Mouse (Mus musculus): ENCODE measurements around the gene Trak1.

The Trak1 gene

GRCm38 (mm10) chr9:121346635-121347034 lies 49.3 kb downstream of the Trak1 start:
- in situ Hi-C loops (cut with MboI, MseI): no loop called here

GRCm38 (mm10) chr9:121347981-121348380 lies 50.7 kb downstream of the Trak1 start:
- in situ Hi-C loops (cut with MboI, MseI): no loop called here

- in situ Hi-C loops (cut with MboI, MseI): no loop called here
Observed at GRCm38 (mm10) chr9:121348476-121348875, 51.2 kb downstream of the Trak1 start.

- in situ Hi-C loops (cut with MboI, MseI): no loop called here
Observed at GRCm38 (mm10) chr9:121349111-121349510, 51.8 kb downstream of the Trak1 start.

- in situ Hi-C loops (cut with MboI, MseI): no loop called here
Observed at GRCm38 (mm10) chr9:121350601-121351000, 53.3 kb downstream of the Trak1 start.

- in situ Hi-C loops (cut with MboI, MseI): no loop called here
Observed at GRCm38 (mm10) chr9:121351388-121352078, 54.2 kb downstream of the Trak1 start.

- in situ Hi-C loops (cut with MboI, MseI): no loop called here
Observed at GRCm38 (mm10) chr9:121352131-121352606, 54.9 kb downstream of the Trak1 start.

- in situ Hi-C loops (cut with MboI, MseI): no loop called here
Observed at GRCm38 (mm10) chr9:121352726-121353125, 55.4 kb downstream of the Trak1 start.

- in situ Hi-C loops (cut with MboI, MseI): no loop called here
Observed at GRCm38 (mm10) chr9:121354792-121355390, 57.6 kb downstream of the Trak1 start.

- in situ Hi-C loops (cut with MboI, MseI): no loop called here
Observed at GRCm38 (mm10) chr9:121355431-121356141, 58.3 kb downstream of the Trak1 start.

GRCm38 (mm10) chr9:121357102-121357501 lies 59.8 kb downstream of the Trak1 start:
- in situ Hi-C loops (cut with MboI, MseI): no loop called here

GRCm38 (mm10) chr9:121357582-121358275 lies 60.4 kb downstream of the Trak1 start:
- in situ Hi-C loops (cut with MboI, MseI): no loop called here

GRCm38 (mm10) chr9:121358418-121358817 lies 61.1 kb downstream of the Trak1 start:
- in situ Hi-C loops (cut with MboI, MseI): no loop called here

- in situ Hi-C loops (cut with MboI, MseI): no loop called here
Observed at GRCm38 (mm10) chr9:121359266-121359972, 62.1 kb downstream of the Trak1 start.

GRCm38 (mm10) chr9:121360327-121360954 lies 63.1 kb downstream of the Trak1 start:
- in situ Hi-C loops (cut with MboI, MseI): loop anchor here (5.0 kb wide), 1 partner anchor 68 kb away; no protein-coding TSS in a partner anchor

- in situ Hi-C loops (cut with MboI, MseI): loop anchor here (5.0 kb wide), 1 partner anchor 69 kb away; no protein-coding TSS in a partner anchor
Observed at GRCm38 (mm10) chr9:121361010-121361409, 63.7 kb downstream of the Trak1 start.

- in situ Hi-C loops (cut with MboI, MseI): loop anchor here (5.0 kb wide), 1 partner anchor 72 kb away; no protein-coding TSS in a partner anchor
Observed at GRCm38 (mm10) chr9:121363932-121364331, 66.6 kb downstream of the Trak1 start.

GRCm38 (mm10) chr9:121366135-121366863 lies 69.0 kb downstream of the Trak1 start:
- in situ Hi-C loops (cut with MboI, MseI): no loop called here

- in situ Hi-C loops (cut with MboI, MseI): no loop called here
Observed at GRCm38 (mm10) chr9:121366864-121367245, 69.6 kb downstream of the Trak1 start.

- in situ Hi-C loops (cut with MboI, MseI): no loop called here
Observed at GRCm38 (mm10) chr9:121369573-121369972, 72.3 kb downstream of the Trak1 start.
